Mouse (Mus musculus): ENCODE results near the gene Klf11. TPM values are rescaled to one million over a fixed set of nuclear protein-coding genes. Genes with fewer than 3 reads are reported as not detected.
"Not testable (repeated sequence)": the region's sequence is repeated elsewhere in the genome, so short reads cannot be mapped to it uniquely, and the experiment has no call there.

The Klf11 gene
- 7.4 and 9.1 TPM in 2 replicates for total RNA-seq (2015)
- 6.6 and 7.8 TPM in 2 replicates for total RNA-seq (2017)

GRCm38 (mm10) chr12:24651063-24651557 lies at the start of gene Klf11:
Gene Klf11 (plus strand): TSS chr12:24651274.
- ATAC-seq (replicated peaks; ENCODE audit: poor library complexity), result peak; percentile 65

DNA sequence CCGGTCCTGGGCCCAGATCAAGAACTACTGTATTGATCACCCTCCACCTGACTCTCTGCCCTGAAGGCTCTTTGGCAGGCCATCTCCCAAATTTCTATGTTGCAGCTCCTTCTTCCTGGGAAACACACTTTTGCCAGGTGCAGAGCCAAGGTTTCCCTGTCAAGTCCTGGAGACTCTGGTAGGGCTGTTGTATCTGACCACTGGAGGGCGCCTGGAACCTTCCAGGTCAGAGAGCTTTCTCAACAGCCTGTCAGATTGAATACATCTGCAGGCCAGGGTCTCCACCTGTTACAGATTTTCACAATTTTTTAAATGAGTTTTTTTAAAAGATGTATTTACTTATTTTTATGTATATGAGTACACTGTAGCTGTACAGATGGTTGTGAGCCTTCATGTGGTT lies 47.8 kb upstream of the Klf11 start:
- ATAC-seq (replicated peaks; ENCODE audit: poor library complexity), result peak; percentile 72

- no peak for ATAC-seq (replicated peaks; ENCODE audit: poor library complexity)
Measured at GRCm38 (mm10) chr12:24606166-24606565, 44.9 kb upstream of the Klf11 start.

- ATAC-seq (replicated peaks; ENCODE audit: poor library complexity), result no peak
Measured at GRCm38 (mm10) chr12:24612591-24612990, 38.5 kb upstream of the Klf11 start.

DNA sequence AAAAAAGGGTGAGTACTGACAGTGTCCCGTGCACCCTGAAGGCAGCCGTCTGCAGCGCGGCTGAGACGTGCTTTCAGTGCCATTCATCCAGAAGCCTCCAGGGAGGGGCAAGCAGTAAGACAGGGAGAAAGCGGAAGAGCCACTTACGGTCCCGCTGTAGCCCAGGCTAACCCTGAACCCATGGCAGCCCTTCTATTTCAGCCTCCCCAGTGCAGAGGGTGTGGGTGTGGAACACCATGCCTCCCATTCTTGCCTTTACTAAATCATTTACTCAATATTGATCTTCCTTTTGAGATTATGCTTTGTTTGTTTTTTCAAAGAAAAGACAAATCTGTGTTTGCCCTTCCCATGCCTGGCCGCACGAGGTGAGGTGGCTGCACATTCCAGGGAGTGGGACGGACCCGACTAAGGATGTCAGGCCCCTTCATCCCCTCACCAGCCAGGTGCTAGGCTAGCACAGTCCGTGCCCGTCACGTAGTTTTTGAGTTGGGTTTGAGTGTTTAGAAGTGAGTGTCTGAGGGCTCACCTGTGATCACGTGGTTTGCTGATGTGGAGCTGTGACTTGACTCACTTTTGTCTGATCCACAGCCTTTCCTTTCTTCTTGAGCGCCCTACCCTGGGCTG lies 36.5 kb upstream of the Klf11 start:
- ATAC-seq (replicated peaks; ENCODE audit: poor library complexity), result no peak

DNA sequence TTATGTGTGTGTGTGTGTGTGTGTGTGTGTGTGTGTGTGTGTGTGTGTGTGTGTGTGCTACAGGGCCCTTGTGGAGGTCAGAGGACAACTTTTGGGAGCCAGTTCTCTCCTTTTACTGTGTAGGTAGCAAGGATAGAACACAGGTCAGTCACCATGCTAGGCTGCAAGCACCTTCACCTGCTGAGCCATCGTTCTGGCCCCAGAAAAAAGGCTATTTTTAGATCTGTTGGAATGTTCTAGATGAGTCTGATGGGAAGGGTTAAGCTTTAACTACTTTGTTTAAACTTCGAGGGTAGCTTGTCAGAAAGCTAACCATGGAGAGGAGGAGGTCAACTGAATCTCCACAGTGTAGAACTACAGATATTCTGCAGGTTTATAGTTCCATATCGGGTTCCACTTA lies 35.9 kb upstream of the Klf11 start:
- no peak for ATAC-seq (replicated peaks; ENCODE audit: poor library complexity)

DNA sequence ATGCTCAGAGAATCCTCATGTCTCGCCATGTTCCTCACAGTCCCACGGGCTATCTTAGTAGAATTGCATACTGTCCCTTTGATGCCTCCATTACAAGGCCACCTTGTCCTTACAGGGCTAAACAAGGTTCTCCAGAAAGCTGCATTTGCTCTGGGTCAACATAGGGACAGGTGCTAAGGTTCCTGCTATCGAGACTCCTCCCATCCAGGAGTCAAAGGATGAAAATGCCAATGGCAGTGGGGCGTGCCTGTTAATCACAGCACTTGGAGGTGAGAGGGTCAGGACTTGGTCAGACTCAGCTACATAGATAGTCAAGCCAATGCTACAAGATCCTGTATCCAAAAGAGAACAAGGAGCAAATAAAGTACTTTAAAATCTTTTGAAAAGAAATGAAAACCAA lies 31.6 kb upstream of the Klf11 start:
- ATAC-seq (replicated peaks; ENCODE audit: poor library complexity), result no peak

- ATAC-seq (replicated peaks; ENCODE audit: poor library complexity), result no peak
Measured at GRCm38 (mm10) chr12:24623486-24624251, 27.4 kb upstream of the Klf11 start.

DNA sequence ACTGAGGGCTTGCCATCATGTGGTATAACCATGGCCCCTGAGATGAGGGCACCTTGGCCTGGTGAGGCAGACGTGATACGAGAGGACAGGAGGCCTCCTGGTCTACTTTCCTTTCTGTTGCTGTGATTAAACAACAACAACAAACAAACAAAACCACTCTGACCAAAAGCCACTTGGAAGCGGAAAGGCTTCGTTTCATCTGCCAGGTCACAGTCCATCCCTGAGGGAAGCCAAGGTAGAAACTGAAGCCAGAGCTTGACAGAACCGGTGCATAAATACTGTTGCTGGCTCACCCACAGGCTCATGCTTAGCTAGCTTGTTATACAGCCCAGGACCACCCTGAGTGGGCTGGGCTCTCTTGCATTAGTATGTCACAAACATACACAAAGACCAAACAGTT lies 24.7 kb upstream of the Klf11 start:
- no peak for ATAC-seq (replicated peaks; ENCODE audit: poor library complexity)

DNA sequence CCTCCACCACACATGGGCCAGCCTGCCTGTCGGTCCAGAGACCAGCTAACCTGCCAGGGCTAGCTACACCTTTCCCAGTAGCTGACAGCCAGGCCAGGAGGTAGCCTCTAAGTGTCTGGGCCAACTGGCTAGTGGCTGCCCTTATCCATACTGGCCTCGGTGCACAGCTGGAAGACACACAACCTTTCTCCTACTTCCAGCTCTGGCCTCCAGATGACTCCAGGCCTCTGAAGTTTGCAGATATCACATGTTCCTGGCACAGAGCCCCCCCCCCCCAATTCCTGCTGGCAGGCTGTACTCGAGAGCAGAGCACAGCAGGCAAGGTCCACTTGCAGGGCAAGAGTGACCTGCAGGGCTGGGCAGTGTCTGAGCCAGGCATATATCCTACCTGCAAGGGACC lies 23.9 kb upstream of the Klf11 start:
- ATAC-seq (replicated peaks; ENCODE audit: poor library complexity), result no peak

DNA sequence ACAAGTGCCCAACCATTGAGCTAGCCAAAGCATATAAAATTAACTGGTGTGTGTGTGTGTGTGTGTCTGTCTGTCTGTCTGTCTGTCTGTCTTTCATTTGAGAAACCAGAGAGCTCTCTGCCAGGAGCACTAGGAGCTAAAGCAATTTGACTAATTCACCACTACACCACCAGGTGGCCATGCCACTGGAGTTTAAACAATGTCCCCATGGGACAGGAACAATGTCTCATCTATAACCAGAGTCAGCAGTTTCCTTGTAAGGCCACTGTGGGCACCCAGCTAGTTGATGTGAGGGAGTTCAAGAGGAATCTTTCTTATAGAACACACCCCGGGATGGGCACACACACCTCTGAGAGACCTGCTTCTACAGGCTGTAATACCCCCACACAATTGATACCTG lies 20.9 kb upstream of the Klf11 start:
- ATAC-seq (replicated peaks; ENCODE audit: poor library complexity), result peak; percentile 81

DNA sequence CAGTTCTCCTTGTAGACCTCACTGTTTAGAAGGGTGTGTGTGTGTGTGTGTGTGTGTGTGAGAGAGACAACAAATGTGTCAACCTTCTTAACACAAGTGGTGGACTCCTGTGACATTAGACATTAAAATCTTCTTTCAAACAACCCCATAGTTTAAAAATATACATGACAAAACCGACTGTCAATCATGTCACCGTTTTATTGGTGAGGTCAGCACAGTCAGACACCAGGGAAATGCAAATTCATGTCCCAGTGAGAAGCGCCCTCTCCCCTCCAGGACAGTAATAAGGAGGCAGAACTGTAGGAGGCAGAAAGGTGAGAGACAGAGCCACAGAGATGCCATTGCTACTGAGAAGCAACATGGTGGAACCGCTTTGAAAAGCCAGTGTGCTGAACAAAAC lies 18.7 kb upstream of the Klf11 start:
- no peak for ATAC-seq (replicated peaks; ENCODE audit: poor library complexity)

GRCm38 (mm10) chr12:24633753-24634191 lies 17.3 kb upstream of the Klf11 start:
- ATAC-seq (replicated peaks; ENCODE audit: poor library complexity), result peak; percentile 32

DNA sequence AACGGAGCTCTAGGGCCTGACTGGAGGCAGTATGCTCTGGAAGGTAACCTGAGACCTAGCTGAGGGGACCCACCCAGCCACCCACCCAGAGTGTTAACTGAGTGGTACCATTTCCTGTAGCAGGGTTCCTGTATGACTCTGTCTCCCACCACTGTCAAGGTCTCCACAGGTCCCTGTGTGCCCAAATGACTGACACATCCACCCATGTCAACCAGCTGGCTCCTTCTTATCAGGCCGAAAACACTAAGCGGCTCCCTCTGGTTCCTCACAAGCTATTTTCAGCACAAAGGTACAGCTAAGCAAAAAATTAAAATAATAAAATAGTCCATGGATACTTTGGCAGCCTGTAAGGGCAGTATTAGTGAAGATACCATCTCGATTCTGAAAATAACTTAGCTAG lies 16.9 kb upstream of the Klf11 start:
- peak; percentile 49 for ATAC-seq (replicated peaks; ENCODE audit: poor library complexity)

- no peak for ATAC-seq (replicated peaks; ENCODE audit: poor library complexity)
Measured at GRCm38 (mm10) chr12:24634648-24635047, 16.4 kb upstream of the Klf11 start.

GRCm38 (mm10) chr12:24638787-24639186 lies 12.3 kb upstream of the Klf11 start:
- ATAC-seq (replicated peaks; ENCODE audit: poor library complexity), result not testable (repeated sequence)

DNA sequence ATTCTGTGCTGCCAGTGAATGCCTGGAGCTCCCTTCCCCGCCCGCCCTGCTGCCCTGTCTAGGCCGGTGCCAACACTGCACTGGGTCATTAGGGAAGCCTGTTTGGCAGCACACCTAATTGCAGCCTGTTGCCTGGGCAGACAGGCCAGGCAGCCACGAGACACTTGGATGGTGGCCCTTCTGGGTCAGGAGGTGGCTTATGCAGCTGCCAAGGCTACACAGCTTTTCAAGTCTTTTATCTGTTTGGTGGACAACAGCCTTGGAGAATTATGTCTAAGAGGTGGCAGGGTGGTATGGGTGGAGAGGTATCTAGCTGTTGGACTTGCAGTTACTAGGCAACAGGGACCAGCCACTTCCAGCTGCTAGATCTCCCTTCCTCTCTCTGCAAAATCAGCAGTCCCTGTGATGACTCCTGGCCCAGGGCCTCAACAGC lies 8.7 kb upstream of the Klf11 start:
- no peak for ATAC-seq (replicated peaks; ENCODE audit: poor library complexity)

- peak; percentile 87 for ATAC-seq (replicated peaks; ENCODE audit: poor library complexity)
Measured at GRCm38 (mm10) chr12:24644125-24644571, 6.9 kb upstream of the Klf11 start.

DNA sequence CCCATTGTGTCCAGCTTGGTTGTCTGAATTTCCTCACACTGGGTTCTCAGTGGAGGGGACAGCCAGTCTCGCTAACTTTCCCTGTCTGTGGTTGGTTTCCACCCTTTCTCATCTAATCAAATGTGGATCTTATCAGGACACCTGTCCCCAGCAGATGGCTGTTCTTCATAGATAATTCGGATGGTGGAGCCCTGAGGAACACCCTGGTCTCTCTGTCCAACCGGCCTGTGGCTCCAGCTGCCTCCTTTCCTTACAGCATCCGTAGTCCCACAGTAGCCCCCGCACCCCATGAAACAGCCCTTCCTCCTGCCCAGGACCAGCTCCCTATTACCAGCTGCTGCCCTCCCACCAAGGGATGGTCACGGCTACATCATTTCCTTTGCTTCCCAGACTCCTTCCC lies 5.2 kb upstream of the Klf11 start:
- peak; percentile 45 for ATAC-seq (replicated peaks; ENCODE audit: poor library complexity)

- ATAC-seq (replicated peaks; ENCODE audit: poor library complexity), result no peak
Measured at GRCm38 (mm10) chr12:24648094-24648493, 3.0 kb upstream of the Klf11 start.

DNA sequence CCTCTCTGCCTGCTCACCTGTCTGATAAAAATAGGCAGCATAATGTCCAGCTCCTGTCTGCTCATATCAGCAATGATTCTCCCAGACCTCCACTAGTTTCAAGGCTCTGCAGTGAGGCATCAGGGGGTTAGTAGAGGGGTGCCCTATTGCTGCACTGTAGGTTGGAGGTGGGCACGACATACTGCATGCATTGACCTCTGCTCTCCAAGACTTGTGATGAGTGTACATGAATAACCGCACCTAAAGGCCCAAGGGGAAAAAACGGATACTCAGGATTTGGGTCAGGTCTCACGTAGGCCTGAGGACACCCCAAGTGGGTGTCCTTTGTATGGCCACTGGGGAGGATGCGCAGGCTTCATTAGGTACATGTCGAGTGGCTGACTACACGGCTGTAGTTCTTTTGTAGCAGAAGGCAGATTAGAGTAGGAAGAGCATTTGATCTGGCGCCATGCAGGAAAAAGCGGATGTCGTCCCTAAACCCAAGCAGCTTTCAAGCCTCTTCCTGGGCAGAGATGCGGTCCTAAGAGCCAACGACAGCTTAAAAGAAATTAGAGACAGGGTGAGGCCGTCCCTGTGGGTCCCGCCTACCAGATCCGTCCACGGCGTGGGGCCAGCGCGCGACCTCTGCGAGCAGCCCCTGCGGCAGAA lies 535 bp upstream of the Klf11 start:
- ATAC-seq (replicated peaks; ENCODE audit: poor library complexity), result no peak
